Comparison of ENCODE assay signal across 20 mouse cellular contexts in the genomic region with DNA sequence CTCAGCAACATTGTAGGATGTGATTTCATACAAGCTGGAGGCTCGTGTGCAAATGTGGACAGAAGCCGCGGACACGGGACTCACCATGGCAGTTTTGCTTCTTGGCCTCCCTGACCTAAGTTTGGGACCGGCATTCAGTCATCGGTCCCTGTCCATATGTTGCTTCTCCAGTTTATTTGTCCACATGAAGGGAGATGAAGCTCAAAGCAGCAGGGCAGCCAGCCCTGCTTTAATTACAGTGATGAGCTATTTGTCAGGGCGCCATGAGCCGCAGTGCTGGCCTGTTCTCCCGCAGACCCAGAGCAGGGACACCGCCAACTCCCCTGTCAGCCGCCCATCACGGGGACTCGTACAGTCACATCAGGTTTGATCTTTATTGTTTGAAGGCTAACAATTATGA.
A peak's percentile ranks its signal among the peaks of the same experiment; 100 is the strongest.
DNase-seq lines count a peak whose midpoint lies in the region; ATAC-seq and TF ChIP-seq lines count a peak whose summit lies in the region.
"Had no signal": no experiment of that assay in that cellular context is flagged by ENCODE, and none has a peak within 500 bp of the region (broad histone marks: within the 10 kb centered on the region; RNA-seq: fewer than 3 reads in every experiment).

No protein-coding gene starts in this region.

- H3K4me1 ChIP-seq in cerebellum, adult 2 months (ENCODE audit: control insufficient read depth, insufficient read depth, low read length), result peaks cover 3% of the 10 kb centered on the region
- H3K4me1 ChIP-seq: limb, embryonic 12.5 days; liver, embryonic 12.5 days; midbrain, embryonic 10.5 days; neural tube, embryonic 12.5 days had no signal

- peak; percentile 7 for DNase-seq in kidney, postnatal 10 days
- no peak for DNase-seq in kidney, postnatal 36 days
- DNase-seq in brain, adult 2 months (ENCODE audit: low read depth, low spot score), result peak; percentile 88
- peak; percentile 63 to 82 for DNase-seq in cerebellum, adult 2 months
- DNase-seq in cerebellum, postnatal 36 days, result peak; percentile 60 to 64
- no peak for DNase-seq in adrenal gland, adult 18-20 months (ENCODE audit: low spot score in 2 of 2)
- DNase-seq: adrenal gland, adult 2 months; gastrocnemius, adult 2 months; heart, postnatal 4 days; kidney, adult 18-20 months; lung, embryonic 14.5 days; lung, postnatal 36 days; right cerebral cortex, postnatal 4 days had no signal

- no peak for ATAC-seq in erythroblast, adult 5-6 weeks (replicated peaks; ENCODE audit: low FRiP score, poor library complexity, severe bottlenecking)
- ATAC-seq: liver, embryonic 12.5 days had no signal

- H3K27ac ChIP-seq in cerebellum, adult 2 months (ENCODE audit: insufficient read depth, low read length), result no peak overlapping the region
- H3K27ac ChIP-seq: gastrocnemius, adult 2 months; kidney, postnatal 0 days; limb, embryonic 12.5 days; liver, embryonic 12.5 days; midbrain, embryonic 10.5 days; neural tube, embryonic 12.5 days; stomach, postnatal 0 days had no signal

- 7% methylated on average over 13 of the region's 13 CpGs for WGBS in cerebellum, adult 2 months

- H3K27me3 ChIP-seq in cerebellum, adult 2 months (ENCODE audit: control insufficient read depth, insufficient read depth, low read length), result no peaks in the 10 kb centered on the region; the same call in 1 of the 2 replicates
- H3K27me3 ChIP-seq: limb, embryonic 12.5 days; liver, embryonic 12.5 days; neural tube, embryonic 12.5 days had no signal

- no peak overlapping the region for H3K4me3 ChIP-seq in cerebellum, adult 2 months (replicated peaks; ENCODE audit: insufficient read depth, low read depth, low read length)
- H3K4me3 ChIP-seq: gastrocnemius, adult 2 months; limb, embryonic 12.5 days; liver, embryonic 12.5 days; midbrain, embryonic 10.5 days; neural tube, embryonic 12.5 days had no signal

- no peak for TF ChIP-seq POLR2A in cerebellum, adult 2 months (IDR thresholded peaks at IDR 0.05; ENCODE audit: borderline replicate concordance, insufficient read depth, low read length)

- no peak for TF ChIP-seq CTCF in cerebellum, adult 2 months (IDR thresholded peaks at IDR 0.05; ENCODE audit: borderline replicate concordance, insufficient read depth, low read depth, low read length)

Comparison
In these comparisons a context has a peak if more than half of its experiments do, and no peak if none do; other contexts are left out.
1. DNase-seq: peak in kidney, postnatal 10 days (single experiment), brain, adult 2 months (single experiment), cerebellum, adult 2 months (2 of 2) and cerebellum, postnatal 36 days (2 of 2); none in kidney, postnatal 36 days (0 of 2) and adrenal gland, adult 18-20 months (0 of 2).